Mouse (Mus musculus) Muller cell, postnatal 12 days (primary cell): ENCODE data around the gene Gpr107.

Experiments
- DNase-seq: peaks from one replicate; pipeline ENCODE4 v3.0.0-alpha.2; 2015; ENCODE audit errors: inconsistent ontology term

Gene Gpr107

DNA sequence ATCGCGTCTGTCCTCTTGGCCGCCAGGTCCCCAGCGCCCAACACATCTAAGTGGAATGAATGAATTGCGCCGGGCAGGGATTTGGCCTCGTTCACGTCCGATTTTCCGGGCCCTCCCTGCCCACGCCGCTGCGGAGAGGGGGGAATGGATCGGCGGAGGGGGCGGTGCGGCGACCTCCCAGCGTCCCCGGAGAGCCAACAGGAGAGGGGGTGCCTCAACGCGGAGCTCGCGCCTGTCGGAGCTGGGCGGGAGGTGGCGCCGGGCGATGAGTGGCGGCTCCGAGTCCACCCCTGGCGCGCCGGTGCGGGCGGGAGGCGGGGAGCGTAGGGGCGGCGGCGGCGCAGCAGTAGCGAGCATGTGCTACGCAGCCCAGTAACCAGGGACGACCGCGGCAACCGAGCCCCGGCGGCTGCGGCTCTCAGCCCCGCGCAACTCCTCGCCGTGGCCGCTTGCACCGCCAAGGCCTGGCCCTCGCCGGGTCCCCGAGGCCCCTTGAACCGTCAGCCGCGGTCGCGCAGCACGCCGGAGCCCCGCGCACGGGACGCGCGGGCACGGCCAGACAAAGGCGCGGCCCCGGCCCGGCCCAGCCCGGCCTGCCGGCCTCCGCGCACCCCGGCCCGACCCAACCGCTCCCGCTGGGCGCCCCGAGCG is 93.5 kb downstream of the Gpr107 start, which contains the start of gene Ncs1:
Gene Ncs1 (plus strand): TSS at position 333 of the 651 bp plus-strand sequence.
- peak; percentile 91 for DNase-seq

DNA sequence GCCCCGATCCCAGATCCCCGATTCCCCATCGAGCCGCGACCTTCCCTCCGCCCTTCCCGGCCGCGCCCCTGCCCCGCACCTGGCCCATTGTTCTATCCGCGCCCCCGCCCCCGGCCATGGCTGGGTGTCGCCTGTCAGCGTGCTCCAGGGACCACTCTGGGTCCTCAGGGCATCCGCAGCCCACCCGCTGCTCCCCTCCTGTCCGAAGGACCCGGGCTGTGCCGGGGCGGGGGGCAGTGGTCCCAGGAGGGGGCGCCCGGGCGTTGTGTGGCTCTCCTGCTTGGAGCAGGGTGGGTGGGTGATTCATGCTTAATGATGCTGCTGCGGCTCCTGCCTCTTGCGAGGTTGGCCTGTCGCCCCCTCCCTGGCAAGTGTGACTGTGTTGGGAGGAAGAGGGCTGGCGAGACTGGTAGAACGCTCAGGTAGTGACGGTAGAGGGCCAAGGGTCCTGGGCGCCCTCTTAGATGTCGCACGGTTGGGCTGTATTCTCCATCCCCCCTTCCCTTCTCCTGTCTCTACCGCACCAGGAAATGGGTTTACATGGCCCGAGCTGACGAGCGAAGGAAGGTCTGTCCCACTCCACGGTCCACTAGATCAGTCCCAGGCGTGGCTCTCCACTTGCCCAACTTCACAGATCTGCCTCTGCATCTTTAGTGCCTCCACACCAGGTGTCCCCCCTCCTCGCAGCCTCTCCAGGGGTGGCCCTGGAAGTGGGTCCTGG is 94.3 kb downstream of the Gpr107 start:
- DNase-seq, result peak; percentile 71

DNA sequence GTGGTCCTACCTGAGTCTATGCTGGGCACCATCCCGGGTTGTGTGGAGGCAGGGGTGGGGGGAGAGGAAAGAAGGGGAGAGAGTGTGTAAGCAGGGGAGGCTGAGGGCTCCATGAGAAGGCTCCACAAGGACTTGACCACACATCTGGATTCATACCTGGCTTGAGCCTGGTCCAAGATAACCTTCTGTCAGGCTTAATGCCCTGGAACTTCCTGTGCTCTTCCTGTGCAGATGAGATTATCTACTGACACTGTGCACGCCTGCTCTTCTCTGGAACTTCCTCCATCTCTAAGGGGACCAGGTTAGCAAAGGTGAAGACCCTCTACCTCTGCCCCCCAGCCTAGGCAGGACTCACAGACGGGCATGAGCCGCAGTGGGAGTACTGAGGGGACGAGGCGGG is 96.7 kb downstream of the Gpr107 start:
- no peak for DNase-seq

DNA sequence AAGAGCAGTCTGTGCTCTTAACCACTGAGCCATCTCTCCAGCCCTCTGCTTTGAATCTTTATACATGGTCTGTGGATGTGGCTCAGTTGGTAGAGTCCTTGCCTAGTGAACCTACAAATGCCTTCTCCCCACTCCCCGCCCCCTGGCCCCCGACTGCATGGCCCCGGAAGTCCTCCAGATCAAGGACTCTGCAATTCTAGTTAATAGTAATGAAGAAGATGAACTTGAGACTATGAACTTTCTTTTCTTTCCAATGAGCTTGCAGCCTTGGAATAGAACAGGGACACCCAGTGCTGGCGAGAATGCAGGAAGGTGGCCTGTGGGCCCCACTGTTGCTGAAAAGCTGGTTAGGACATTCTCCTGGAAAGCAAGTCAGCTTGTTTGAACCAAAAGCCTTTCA is 100.1 kb downstream of the Gpr107 start:
- DNase-seq, result no peak

DNA sequence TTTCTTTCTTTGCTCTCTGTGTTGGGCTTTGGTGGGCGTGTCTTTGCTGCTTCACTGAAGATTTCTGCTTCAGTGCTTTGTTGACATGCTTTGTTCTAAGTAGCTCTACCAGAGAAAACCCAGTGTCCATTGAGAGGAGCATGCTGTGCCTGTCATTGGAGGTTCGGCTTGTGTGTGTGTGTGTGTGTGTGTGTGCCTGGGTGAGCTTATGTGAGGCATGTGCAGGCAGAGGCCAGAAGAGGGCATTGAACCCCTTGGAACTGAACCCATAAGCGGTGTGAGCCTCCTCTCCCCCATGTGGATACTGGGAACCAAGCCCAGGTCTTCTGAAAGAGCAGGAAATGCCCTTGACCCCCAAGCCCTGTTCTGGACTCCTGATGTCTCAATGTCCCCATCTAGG is 101.3 kb downstream of the Gpr107 start:
- peak; percentile 91 for DNase-seq

DNA sequence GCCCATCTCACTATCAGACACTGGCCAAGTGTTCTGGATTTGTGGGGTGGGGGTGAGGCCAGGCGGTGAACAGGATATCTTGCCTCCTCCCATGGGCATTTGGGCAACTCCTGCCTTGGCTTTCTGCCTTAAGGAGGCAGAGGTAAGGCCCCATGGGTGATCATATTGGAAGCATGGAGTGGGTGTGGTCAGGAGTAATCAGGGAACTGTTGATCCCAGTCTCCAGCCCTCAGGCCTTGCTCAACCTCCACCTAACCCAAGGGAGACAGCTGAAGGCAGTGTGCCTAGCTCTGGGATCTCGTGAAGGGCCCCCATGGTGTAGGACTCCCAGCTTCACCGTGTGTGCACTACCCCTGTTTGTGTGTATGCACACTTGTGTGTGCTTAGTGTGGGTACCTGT is 102.7 kb downstream of the Gpr107 start:
- no peak for DNase-seq

DNA sequence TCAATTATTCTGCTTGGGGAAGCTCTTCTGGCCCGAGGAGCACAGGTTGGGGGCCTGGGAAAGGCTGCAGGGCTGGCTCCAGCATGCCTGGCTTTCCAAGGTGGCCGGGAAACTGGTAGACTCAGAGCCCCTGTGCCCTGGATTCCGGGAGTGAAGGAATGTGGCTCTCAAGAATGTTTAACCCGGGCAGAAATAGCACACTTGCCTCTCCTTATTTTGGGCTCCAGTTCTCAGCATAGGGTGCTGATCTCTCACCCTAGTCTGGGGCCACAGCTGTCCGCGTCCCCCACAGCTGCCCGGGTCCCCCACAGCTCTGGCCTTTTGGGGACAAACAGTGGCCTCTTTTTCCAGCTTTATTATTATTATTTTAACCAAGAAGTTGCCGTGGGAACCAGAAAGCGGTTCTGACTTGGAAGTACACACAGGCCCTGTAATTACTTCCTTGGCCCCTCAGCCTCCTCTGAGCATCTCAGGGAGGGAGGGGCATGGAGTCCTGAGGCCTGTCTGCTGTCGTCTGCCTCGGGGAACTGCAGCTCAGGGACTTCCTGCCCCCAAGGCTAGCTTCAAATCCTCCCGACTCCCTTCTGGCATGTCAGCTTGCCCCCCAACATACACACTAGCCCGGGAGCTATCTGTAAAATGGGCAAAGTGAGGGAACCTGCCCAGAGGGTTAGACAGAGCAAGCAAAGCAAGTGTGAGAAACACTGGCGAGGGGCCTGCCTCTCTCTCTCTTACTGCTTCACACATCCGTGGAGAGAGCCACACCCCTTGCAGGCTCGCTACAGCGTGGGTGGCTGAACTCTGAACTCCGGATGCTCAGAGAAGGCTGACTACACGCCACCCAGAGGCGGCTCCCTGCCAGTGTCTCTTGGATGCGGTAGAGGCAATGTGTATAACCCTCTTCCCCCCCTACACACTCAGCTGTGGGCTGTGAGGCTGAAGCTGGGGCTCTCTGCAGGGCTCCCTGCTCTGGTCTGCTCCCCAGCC is 104.1 kb downstream of the Gpr107 start:
- DNase-seq, result peak; percentile 86

DNA sequence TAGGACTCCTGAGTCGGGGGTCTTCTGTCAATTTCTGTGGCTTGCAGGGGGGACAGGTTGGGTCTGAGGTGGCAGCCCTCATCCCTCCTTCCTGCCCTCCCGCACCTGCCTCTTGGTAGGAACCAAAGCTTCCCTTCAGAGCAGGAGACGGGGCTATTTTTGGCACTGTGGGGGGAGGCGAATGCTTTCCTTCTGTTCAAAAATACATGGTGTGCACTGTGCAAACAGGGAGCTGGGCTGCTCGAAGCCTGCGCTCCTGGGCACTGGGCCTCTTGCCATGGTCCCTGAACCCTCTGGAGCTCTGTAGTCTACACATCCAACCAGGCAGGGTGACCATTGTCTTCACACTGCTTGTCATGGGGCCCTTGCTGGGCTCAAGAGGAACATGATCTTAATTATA is 105.0 kb downstream of the Gpr107 start:
- no peak for DNase-seq

DNA sequence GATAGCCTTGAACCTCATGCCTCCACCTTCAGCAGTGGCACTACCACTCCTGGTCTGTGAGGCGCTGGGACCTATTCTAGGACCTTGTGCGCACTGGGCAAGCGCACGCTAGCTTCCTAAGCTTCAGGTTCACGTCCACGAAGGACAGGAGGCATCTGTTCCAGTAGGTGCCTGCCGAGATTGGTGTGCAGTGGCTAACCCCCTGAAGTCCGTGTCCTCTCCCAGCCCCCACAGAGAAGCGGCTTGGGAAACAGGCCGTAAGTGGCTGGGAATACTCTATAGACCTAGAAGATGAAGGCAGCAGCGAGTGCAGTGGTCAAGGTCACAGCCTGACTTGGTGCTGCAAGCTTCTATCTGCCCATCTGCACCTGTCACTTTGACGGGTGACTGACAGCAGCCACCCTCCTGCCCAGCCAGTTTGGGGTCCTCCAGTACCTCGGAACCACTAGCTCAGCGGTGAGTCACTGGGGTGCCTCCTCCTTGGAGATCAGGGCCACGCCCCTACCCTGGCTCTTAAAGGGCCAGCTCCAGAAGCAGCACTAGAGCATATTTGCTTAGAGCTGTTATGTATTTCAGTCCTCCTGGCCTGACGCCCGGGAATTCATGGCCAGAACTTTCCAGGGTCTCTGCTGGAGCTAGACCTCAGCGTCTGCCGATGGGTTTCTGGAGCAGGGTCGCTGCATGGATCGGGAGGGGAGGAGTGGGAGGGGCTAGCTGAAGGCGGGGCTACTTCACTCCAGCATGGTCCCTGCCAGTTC is 106.7 kb downstream of the Gpr107 start:
- peak; percentile 80 for DNase-seq

DNA sequence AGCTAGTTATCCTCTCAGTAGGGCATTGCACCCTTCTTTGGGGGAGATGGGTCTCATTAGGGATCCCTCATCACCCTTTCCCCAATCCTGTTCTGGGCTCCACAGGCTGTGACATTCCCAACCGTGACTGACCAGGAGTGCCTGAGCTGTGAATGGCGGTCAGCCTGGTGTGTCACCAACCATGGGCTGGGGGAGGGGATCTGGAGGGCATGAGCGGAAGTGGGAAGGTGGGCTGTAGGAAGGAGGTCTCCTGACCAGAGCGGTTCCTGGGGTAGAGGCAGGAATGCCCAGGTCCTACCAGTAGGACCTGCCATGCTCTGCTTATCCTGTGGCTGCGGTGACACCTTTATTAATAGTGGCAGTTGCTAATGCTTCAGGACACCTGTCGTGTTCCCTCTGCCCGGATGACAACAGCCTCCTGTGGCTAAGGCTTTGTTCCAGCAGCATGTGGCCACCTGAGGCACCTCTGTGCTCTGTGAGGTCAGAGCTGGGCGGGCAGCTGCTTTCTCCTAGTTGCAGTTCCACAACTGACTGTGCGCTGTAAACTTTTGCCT is 107.3 kb downstream of the Gpr107 start:
- no peak for DNase-seq

DNA sequence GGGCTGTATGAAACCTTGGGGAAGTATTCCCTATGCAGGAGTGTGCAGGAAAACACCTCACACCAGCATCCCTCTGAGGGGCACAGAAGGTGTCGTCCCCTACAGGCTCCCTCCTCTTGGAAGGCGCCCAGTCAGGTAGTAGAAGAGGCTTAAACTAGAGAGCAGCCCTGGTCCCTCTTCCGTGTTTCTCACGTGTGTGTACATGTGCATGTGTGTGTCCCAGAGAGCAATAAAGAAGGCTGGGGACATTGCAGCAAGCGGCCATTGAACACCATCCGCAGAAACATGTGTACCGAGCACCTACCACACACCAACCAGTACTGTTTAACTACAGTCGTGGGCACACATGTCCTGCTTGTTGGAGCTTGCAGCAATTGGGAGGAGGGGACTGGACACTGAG is 108.4 kb downstream of the Gpr107 start:
- DNase-seq, result no peak

DNA sequence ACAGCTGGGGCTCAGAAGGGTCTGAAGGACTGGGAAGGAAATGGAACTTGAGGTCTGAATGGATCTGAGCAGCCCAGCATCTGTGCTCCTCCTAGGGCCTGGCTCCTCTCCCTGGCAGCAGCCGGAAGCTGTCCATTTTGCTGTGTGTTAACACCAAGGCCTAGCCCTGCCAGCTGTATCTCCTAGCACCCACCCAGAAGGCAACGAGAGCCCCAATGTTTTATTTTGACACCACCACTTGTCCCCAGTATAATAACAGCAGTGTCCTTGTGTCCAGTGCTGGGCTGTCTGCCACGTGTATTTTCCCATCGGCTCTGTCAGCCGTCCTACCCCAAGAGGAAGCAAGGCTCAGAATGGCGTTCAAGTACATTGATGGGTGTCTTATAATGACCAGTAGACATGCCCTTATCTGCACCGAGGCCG is 110.9 kb downstream of the Gpr107 start:
- peak; percentile 27 for DNase-seq

DNA sequence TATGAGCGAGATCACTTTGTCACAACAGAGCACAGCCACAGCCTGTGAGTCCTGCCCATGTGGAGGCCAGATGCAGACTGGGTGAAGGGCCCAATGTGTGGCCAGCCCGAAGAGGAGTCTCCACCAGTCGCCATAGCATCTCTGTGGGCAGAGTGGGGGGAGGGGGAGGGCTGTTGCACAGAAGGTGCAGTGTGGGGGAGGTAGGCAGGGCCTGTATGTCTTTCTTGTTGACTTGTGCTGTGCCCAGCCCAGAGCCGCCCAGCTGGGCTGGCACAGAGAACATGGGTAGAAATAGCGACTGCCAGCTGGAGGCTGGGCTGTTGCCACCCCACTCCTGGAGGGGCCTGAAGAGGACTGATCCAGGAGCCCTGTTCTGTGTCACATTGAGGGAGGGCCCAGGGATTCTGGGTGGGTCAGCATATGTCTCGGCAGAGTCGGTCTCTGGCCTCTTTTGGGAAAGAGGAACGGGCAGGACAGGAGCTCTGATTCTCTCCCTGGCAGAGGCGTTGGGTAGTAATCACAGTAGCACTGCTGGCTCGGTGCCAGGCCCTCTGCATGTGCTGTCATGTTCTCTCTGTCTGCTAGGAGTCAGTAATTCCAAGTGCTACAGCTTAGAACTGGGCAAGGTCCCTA is 111.7 kb downstream of the Gpr107 start:
- DNase-seq, result peak; percentile 80

DNA sequence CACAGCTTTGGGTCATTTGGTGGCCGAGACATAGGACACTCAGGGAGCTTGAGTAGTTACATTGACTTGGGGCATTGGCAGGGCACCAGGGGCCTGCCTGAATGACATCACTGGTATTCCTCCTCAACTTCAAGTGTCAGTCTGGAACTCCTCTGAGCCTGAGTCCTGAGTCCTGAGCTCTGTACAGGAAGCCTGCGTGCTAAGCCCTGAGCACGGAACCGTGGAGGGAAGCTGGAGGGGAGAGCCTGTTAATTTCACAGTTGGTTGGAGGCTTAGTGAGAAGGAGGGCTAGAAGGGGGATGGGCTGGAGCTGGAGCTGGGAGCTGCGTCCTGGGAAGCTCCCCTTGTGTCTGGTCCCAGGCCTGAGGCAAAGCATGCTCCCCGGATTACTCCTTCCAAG is 115.3 kb downstream of the Gpr107 start:
- peak; percentile 57 for DNase-seq
